Mouse (Mus musculus): ENCODE results near the gene Ly6g6c.
A peak's percentile ranks its signal among the peaks of the same experiment; 100 is the strongest.

Gene Ly6g6c

GRCm38 (mm10) chr17:35057090-35057489 lies 8.1 kb upstream of the Ly6g6c start:
- no peak for DNase-seq (ENCODE audit: low spot score)

- no peak for DNase-seq (ENCODE audit: low spot score)
Measured at GRCm38 (mm10) chr17:35058316-35058715, 6.9 kb upstream of the Ly6g6c start.

GRCm38 (mm10) chr17:35058911-35059892 lies 6.0 kb upstream of the Ly6g6c start, which contains the start of gene Ddah2:
TSS of gene Ddah2 (plus strand) at chr17:35059035.
- DNase-seq (ENCODE audit: low spot score) = peak; percentile 83

- DNase-seq (ENCODE audit: low spot score) = no peak
Measured at GRCm38 (mm10) chr17:35060071-35060470, 5.1 kb upstream of the Ly6g6c start.

GRCm38 (mm10) chr17:35060737-35061297 lies 4.4 kb upstream of the Ly6g6c start:
- DNase-seq (ENCODE audit: low spot score) = no peak

GRCm38 (mm10) chr17:35061299-35061698 lies 3.9 kb upstream of the Ly6g6c start:
- DNase-seq (ENCODE audit: low spot score) = no peak

- DNase-seq (ENCODE audit: low spot score) = no peak
Measured at GRCm38 (mm10) chr17:35063466-35063865, 1.7 kb upstream of the Ly6g6c start.

- DNase-seq (ENCODE audit: low spot score) = no peak
Measured at GRCm38 (mm10) chr17:35064378-35064877, 760 bp upstream of the Ly6g6c start.

- DNase-seq (ENCODE audit: low spot score) = no peak
Measured at GRCm38 (mm10) chr17:35066084-35066483, 896 bp downstream of the Ly6g6c start, which contains the start of gene Mpig6b. TSS of gene Mpig6b (minus strand) at chr17:35066184.

- no peak for DNase-seq (ENCODE audit: low spot score)
Measured at GRCm38 (mm10) chr17:35068213-35068914, 3.2 kb downstream of the Ly6g6c start.

GRCm38 (mm10) chr17:35070556-35071229 lies 5.5 kb downstream of the Ly6g6c start:
- no peak for DNase-seq (ENCODE audit: low spot score)

- DNase-seq (ENCODE audit: low spot score) = no peak
Measured at GRCm38 (mm10) chr17:35071454-35071853, 6.3 kb downstream of the Ly6g6c start.

GRCm38 (mm10) chr17:35074097-35074496 lies 8.9 kb downstream of the Ly6g6c start:
- DNase-seq (ENCODE audit: low spot score) = no peak

- DNase-seq (ENCODE audit: low spot score) = no peak
Measured at GRCm38 (mm10) chr17:35076507-35077176, 11.5 kb downstream of the Ly6g6c start, which contains the start of gene Ly6g6e. TSS of gene Ly6g6e (plus strand) at chr17:35076902.

GRCm38 (mm10) chr17:35077285-35077684 lies 12.1 kb downstream of the Ly6g6c start:
- DNase-seq (ENCODE audit: low spot score) = no peak

GRCm38 (mm10) chr17:35077786-35078233 lies 12.6 kb downstream of the Ly6g6c start, which contains the start of gene Ly6g6d:
TSS of gene Ly6g6d (minus strand) at chr17:35078065.
- peak; percentile 44 for DNase-seq (ENCODE audit: low spot score)

GRCm38 (mm10) chr17:35079778-35080177 lies 14.6 kb downstream of the Ly6g6c start:
- DNase-seq (ENCODE audit: low spot score) = no peak

- no peak for DNase-seq (ENCODE audit: low spot score)
Measured at GRCm38 (mm10) chr17:35080248-35080647, 15.1 kb downstream of the Ly6g6c start.

- DNase-seq (ENCODE audit: low spot score) = no peak
Measured at GRCm38 (mm10) chr17:35080710-35081109, 15.5 kb downstream of the Ly6g6c start.

- no peak for DNase-seq (ENCODE audit: low spot score)
Measured at GRCm38 (mm10) chr17:35082841-35083576, 17.8 kb downstream of the Ly6g6c start.
